Mouse (Mus musculus): ENCODE measurements around the gene Pcdh10.

The Pcdh10 gene

GRCm38 (mm10) chr3:45378145-45378544, at the start of gene Pcdh10:
Pcdh10 (plus strand) TSS chr3:45378398.
- in situ Hi-C loops (cut with MboI, MseI): no loop called here

DNA sequence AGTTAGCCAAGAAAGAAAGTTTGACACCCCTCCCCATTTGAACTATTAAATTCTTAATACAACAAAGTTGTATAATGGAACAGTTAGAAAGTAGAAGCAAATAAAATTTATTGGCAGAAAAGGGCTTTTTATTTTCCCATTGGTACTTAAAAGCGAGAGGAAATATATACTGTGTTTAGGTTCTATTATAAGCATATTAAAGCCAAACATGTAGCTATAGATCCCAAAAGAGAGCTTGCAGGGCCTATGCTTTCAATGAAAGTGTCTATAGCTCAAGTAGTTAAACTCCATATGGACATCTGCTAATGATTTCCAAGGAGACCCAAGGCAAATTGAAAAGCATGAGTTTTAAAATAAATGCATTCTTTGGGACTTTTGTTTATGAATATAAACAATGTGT, 22.3 kb upstream of the Pcdh10 start:
- in situ Hi-C loops (cut with MboI, MseI): no loop called here

GRCm38 (mm10) chr3:45368952-45369351, 9.2 kb upstream of the Pcdh10 start:
- in situ Hi-C loops (cut with MboI, MseI): no loop called here

GRCm38 (mm10) chr3:45375761-45376500, 2.3 kb upstream of the Pcdh10 start:
- in situ Hi-C loops (cut with MboI, MseI): no loop called here

DNA sequence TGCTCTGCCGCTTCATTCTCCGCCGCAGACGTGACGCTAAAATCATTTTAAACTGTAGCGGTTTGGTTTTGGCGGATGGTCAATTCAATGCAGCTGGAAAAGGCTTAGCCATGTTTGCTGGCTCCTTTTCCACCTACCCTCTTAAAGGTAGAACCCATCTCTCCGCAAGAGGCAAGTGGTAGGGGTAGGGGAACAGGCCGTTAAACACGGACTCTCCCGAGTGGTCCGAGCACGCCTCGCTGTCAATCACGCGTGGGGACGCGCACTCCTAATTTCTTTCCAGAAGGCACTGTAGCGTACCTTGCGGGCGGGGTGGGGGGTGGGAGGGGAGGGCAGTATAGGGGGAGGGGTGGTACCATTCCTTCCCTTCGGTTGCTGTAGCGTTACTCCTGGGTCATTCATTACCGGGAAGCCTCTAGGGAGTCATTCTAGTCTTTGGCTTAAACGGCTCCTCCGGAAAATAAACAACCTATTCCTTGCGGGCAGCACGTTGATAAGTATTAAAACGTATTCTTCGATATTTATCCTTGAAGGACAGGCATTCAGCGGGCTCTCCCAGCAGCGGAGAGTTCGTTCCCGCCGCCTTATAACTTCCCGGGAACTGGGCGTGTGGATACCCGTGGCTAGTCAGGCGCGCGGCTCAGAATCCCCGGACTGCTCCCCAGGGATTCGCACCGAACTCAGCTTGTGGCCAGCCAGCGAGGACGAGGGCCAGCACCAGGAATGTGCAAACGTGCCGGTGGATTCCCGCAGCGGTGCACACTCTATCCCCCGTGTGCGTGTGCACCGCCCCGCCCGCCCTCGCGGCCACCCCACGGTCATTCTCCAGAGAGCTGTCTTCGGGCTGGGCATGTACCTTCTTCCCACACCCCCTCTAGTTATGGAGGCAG, 1.5 kb upstream of the Pcdh10 start:
- in situ Hi-C loops (cut with MboI, MseI): no loop called here

DNA sequence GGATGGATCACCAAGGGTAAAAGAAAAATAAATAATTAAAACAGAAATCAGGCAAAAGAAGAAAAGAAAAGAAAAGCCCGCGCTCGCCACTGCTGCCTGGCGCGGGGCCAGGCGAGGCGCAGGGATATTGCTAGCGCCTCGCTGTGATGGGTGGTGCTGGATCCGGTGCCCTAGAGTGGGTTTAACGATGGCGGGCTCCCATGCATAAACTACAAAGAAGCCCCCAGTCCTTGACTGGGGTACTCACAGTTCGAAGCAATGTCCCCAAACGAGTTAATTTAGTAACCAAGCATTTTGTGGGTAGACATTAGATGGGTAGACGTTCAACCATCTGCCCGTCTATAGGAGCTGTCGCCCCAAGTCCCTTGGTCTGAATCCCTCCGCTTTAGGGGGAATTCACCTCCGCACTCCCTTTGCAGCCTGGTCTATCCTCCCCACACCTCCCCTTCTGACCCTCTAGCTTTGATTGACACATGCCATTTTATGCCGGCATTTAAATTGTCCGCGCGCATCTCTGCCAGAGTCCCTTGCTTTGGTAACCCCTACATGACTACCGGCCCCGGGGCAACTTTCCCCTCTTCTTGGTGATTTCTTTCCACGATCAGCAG, 703 bp upstream of the Pcdh10 start:
- in situ Hi-C loops (cut with MboI, MseI): no loop called here

DNA sequence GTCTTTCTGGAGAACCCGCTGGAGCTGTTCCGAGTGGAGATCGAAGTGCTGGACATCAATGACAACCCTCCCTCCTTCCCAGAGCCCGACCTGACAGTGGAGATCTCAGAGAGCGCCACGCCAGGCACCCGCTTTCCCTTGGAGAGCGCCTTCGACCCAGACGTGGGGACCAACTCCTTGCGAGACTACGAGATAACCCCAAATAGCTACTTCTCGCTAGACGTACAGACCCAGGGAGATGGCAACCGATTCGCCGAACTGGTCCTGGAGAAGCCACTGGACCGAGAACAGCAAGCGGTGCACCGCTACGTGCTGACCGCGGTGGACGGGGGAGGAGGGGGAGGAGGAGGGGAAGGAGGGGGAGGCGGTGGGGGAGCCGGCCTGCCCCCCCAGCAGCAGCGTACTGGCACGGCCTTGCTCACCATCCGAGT, 1.4 kb downstream of the Pcdh10 start:
- in situ Hi-C loops (cut with MboI, MseI): no loop called here

DNA sequence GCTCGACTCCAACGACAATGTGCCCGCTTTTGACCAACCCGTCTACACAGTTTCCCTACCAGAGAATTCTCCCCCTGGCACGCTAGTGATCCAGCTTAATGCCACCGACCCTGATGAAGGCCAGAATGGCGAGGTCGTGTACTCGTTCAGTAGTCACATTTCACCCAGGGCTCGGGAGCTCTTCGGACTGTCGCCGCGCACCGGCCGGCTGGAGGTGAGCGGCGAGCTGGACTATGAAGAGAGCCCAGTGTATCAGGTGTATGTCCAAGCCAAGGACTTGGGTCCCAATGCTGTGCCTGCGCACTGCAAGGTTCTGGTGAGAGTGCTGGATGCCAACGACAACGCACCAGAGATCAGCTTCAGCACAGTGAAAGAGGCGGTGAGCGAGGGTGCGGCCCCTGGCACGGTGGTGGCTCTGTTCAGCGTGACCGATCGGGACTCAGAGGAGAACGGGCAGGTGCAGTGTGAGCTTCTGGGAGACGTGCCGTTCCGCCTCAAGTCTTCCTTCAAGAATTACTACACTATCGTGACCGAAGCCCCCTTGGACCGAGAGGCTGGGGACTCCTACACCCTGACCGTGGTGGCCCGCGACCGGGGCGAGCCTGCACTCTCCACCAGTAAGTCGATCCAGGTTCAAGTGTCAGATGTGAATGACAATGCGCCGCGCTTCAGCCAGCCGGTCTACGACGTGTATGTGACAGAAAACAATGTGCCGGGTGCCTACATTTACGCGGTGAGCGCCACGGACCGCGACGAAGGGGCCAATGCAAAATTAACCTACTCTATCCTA, 2.0 kb downstream of the Pcdh10 start:
- in situ Hi-C loops (cut with MboI, MseI): no loop called here

- in situ Hi-C loops (cut with MboI, MseI): no loop called here
Observed at GRCm38 (mm10) chr3:45380811-45381761, 2.9 kb downstream of the Pcdh10 start.

DNA sequence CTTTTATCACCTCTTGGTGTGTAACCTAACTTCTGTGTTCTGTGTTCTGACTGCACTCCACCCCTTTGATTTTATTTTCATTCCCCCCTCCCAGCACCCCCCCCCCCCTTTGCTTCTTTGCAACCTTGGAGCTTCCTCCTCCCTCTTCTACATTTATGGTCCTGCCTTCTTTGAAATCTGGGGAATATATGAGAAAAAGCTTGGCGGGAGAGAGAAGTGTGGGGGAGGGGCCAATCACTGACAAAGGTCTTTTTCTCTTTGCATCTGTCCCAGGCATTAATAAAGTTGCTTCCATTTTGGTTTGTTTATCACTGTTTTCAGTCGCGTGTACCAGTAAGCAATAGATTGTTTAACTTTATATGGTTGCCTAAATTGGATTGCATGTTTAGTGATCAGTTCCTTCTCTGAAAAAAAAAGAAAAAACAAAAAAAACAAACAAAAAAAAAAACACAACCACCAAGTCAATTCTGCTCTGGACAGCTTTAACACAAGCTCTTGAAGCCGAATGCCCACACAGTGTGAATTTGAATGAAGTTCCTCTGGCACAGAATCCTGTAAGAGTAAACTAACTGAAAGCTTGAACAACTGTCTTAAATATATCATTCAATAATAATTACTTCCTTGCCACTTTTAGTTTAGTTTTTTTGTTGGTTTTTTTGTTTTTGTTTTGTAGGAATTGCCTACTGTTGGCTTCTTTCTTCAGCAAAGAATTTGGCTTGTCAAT, 4.0 kb downstream of the Pcdh10 start:
- in situ Hi-C loops (cut with MboI, MseI): no loop called here

- in situ Hi-C loops (cut with MboI, MseI): no loop called here
Observed at GRCm38 (mm10) chr3:45383831-45384230, 5.6 kb downstream of the Pcdh10 start.

GRCm38 (mm10) chr3:45385028-45385427, 6.8 kb downstream of the Pcdh10 start:
- in situ Hi-C loops (cut with MboI, MseI): no loop called here

DNA sequence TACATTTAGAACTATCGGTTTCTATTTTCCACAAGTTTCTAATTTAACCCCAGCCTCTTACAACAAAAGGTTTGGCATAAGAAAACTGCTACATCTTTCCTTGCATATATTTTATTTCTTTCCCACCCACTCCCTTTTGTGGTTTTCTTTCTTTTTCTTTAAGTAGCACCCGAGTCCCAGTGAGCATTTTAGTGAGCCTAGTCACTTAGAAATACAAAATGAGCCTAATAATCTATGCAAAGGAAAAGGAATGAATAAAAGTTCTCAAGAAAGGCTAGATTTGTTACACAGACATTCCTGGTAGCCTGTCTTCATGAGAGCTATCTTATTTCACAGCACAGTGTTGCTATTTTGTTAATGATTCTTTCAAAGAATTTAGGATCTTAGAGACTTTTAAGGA, 7.3 kb downstream of the Pcdh10 start:
- in situ Hi-C loops (cut with MboI, MseI): no loop called here

- in situ Hi-C loops (cut with MboI, MseI): no loop called here
Observed at GRCm38 (mm10) chr3:45386512-45386911, 8.3 kb downstream of the Pcdh10 start.

DNA sequence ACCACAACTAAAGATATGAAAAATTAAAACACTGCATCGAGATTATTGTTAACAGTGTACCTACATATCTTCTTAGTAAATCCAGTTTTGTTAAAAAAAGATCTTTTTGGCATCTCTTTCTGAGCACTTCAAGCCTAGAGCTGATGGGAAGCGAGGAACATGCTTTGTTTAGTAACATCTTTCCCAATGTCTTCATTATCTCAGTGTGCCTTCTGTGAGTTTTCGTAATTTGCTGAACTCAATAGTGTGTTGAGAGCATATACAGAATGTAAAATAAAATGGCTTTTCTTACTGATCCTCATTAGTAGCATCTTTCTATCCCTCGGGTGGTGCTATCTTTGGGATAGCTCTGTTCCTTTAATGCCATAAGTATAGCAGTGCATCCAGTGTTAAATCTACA, 18.9 kb downstream of the Pcdh10 start:
- in situ Hi-C loops (cut with MboI, MseI): no loop called here

DNA sequence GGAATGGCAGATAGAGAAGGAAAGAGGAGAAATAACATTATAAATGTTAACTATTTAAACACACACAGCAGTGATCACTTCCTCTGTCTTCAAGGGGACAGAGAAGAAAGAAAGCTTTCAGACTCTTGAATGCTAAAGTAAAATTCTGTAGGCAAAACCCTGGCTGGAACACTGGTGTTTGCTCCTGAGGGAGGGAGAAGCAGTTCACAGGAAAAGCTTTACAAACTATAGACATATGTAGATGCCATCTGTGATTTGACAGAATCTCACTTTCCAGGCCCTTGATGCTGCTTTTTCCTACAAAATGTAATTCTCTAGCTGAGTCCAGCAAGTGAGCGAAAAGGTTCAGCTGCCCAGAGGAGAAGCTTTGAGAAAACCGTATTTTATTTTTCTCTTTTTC, 25.0 kb downstream of the Pcdh10 start:
- in situ Hi-C loops (cut with MboI, MseI): no loop called here

- in situ Hi-C loops (cut with MboI, MseI): no loop called here
Observed at GRCm38 (mm10) chr3:45431691-45432090, 53.5 kb downstream of the Pcdh10 start.

DNA sequence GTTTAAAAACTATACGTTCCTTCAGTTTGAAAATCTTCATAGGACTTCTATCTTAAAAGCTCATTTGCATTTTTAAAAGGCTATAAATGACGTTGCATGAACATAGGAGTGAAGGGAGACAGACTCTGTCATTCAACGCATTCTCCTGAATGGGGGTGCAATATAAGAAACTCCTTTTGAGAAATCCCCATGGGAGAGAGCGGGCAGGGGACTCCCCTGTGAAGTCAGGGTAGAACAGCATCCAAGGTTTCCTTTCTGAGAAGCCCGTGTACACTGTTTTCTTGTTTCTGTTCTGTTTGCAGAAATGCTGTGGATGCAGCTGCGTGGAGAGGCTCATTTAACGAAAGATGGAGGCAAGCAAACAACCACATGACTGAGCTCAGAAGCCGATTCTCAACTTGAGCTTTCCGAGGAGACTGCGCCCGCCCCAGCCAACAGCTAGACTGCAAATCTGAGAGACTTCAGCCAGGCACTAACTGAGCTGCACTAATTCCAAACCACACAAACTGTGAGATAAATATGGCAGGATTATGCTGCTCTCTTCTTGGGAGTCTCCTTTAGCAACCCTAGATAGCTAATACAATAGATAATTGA, 54.1 kb downstream of the Pcdh10 start:
- in situ Hi-C loops (cut with MboI, MseI): no loop called here
